In genomic region chr4:59002948-59003805, GRCm38 (mm10) we compare ENCODE assay signal across 8 mouse cellular contexts. TPM values are rescaled to one million over a fixed set of nuclear protein-coding genes. Genes with fewer than 3 reads are reported as not detected.
A peak's percentile ranks its signal among the peaks of the same experiment; 100 is the strongest.
DNase-seq lines count a peak whose midpoint lies in the region; ATAC-seq and TF ChIP-seq lines count a peak whose summit lies in the region.

TSS of gene Gm20503 (plus strand) at chr4:59003210.

- DNase-seq in B cell, adult 2 months = peak; percentile 94 to 95
- peak; percentile 96 for DNase-seq in brain, adult 2 months (ENCODE audit: low read depth, low spot score)
- peak; percentile 94 for DNase-seq in heart, embryonic 10.5 days (ENCODE audit: low spot score)
- peak; percentile 95 for DNase-seq in midbrain, postnatal 0 days (ENCODE audit: low spot score)
- DNase-seq in spleen, postnatal 10 days (ENCODE audit: low spot score in 2 of 2) = peak; percentile 86 to 94

- peak; percentile 99 for ATAC-seq in kidney, embryonic 15.5 days (replicated peaks; ENCODE audit: low FRiP score)
- ATAC-seq in limb, embryonic 15.5 days (ENCODE audit: insufficient number of reproducible peaks, low FRiP score, low TSS enrichment, low read depth) = peak; percentile 95
- ATAC-seq in midbrain, postnatal 0 days (ENCODE audit: low FRiP score) = peak; percentile 98

- peak within 1 kb of the TSS; percentile 24 for H3K27ac ChIP-seq in embryonic fibroblast, embryonic 13.5 days (ENCODE audit: insufficient read depth, low read length)
- H3K27ac ChIP-seq in heart, embryonic 10.5 days = peak within 1 kb of the TSS; percentile 97
- peak within 1 kb of the TSS; percentile 88 for H3K27ac ChIP-seq in kidney, embryonic 15.5 days
- peak within 1 kb of the TSS; percentile 92 for H3K27ac ChIP-seq in limb, embryonic 15.5 days
- H3K27ac ChIP-seq in midbrain, postnatal 0 days (ENCODE audit: low read depth, low read length) = peak within 1 kb of the TSS; percentile 86

- WGBS in heart, embryonic 10.5 days = under 1% methylated on average over 86 of the region's 89 CpGs
- under 1% methylated on average over 88 of the region's 89 CpGs for WGBS in kidney, embryonic 15.5 days
- under 1% methylated on average over 89 of the region's 89 CpGs for WGBS in limb, embryonic 15.5 days
- under 1% methylated on average over 70 of the region's 89 CpGs for WGBS in midbrain, postnatal 0 days

- TF ChIP-seq POLR2A in embryonic fibroblast, embryonic 13.5 days (IDR thresholded peaks at IDR 0.05; ENCODE audit: low read depth, low read length) = peak; percentile 86

- TF ChIP-seq CTCF in embryonic fibroblast, embryonic 13.5 days (IDR thresholded peaks at IDR 0.05; ENCODE audit: borderline replicate concordance, insufficient read depth, low read length) = no peak
- TF ChIP-seq CTCF in midbrain, postnatal 0 days (IDR thresholded peaks at IDR 0.05) = no peak

- H3K9me3 ChIP-seq in heart, embryonic 10.5 days = no peaks in the 10 kb centered on the region
- H3K9me3 ChIP-seq in kidney, embryonic 15.5 days (replicated peaks) = no peaks in the 10 kb centered on the region
- H3K9me3 ChIP-seq in limb, embryonic 15.5 days = no peaks in the 10 kb centered on the region
- no peaks in the 10 kb centered on the region for H3K9me3 ChIP-seq in midbrain, postnatal 0 days (ENCODE audit: low read length)

- H3K4me2 ChIP-seq in kidney, embryonic 15.5 days = peak within 1 kb of the TSS; percentile 88
- H3K4me2 ChIP-seq in limb, embryonic 15.5 days = peak within 1 kb of the TSS; percentile 81
- H3K4me2 ChIP-seq in midbrain, postnatal 0 days (ENCODE audit: low read depth, low read length, poor library complexity, severe bottlenecking) = peak within 1 kb of the TSS; percentile 64

- H3K4me1 ChIP-seq in embryonic fibroblast, embryonic 13.5 days (ENCODE audit: control insufficient read depth, insufficient read depth, low read length) = peaks cover 10% of the 10 kb centered on the region
- peaks cover 42% of the 10 kb centered on the region for H3K4me1 ChIP-seq in heart, embryonic 10.5 days
- peaks cover 48% of the 10 kb centered on the region for H3K4me1 ChIP-seq in kidney, embryonic 15.5 days
- H3K4me1 ChIP-seq in limb, embryonic 15.5 days = peaks cover 26% of the 10 kb centered on the region
- peaks cover 14% of the 10 kb centered on the region; the same call in 1 of the 2 replicates for H3K4me1 ChIP-seq in midbrain, postnatal 0 days (ENCODE audit: insufficient read depth, low read length)

- H3K36me3 ChIP-seq in heart, embryonic 10.5 days = no peaks in the 10 kb centered on the region
- no peaks in the 10 kb centered on the region for H3K36me3 ChIP-seq in kidney, embryonic 15.5 days
- H3K36me3 ChIP-seq in limb, embryonic 15.5 days = no peaks in the 10 kb centered on the region
- H3K36me3 ChIP-seq in midbrain, postnatal 0 days (ENCODE audit: insufficient read depth, low read length) = no peaks in the 10 kb centered on the region

- peak within 1 kb of the TSS; percentile 95 for H3K9ac ChIP-seq in kidney, embryonic 15.5 days
- H3K9ac ChIP-seq in limb, embryonic 15.5 days = peak within 1 kb of the TSS; percentile 96
- peak within 1 kb of the TSS; percentile 77 for H3K9ac ChIP-seq in midbrain, postnatal 0 days (replicated peaks; ENCODE audit: low read length, poor library complexity, severe bottlenecking)

- H3K4me3 ChIP-seq in embryonic fibroblast, embryonic 13.5 days (ENCODE audit: insufficient read depth, low read length) = peak within 1 kb of the TSS; percentile 85
- peak within 1 kb of the TSS; percentile 98 for H3K4me3 ChIP-seq in heart, embryonic 10.5 days
- H3K4me3 ChIP-seq in kidney, embryonic 15.5 days (replicated peaks) = peak within 1 kb of the TSS; percentile 99
- peak within 1 kb of the TSS; percentile 97 for H3K4me3 ChIP-seq in limb, embryonic 15.5 days
- H3K4me3 ChIP-seq in midbrain, postnatal 0 days (ENCODE audit: low read depth, low read length) = peak within 1 kb of the TSS; percentile 75

- no peaks in the 10 kb centered on the region for H3K27me3 ChIP-seq in heart, embryonic 10.5 days (ENCODE audit: insufficient read depth, poor library complexity, severe bottlenecking)
- H3K27me3 ChIP-seq in kidney, embryonic 15.5 days = no peaks in the 10 kb centered on the region
- H3K27me3 ChIP-seq in limb, embryonic 15.5 days = no peaks in the 10 kb centered on the region
- no peaks in the 10 kb centered on the region for H3K27me3 ChIP-seq in midbrain, postnatal 0 days (ENCODE audit: insufficient read depth, low read length)

RNA-seq across cellular contexts. Expression of gene Gm20503, which starts in this region (rescaled TPM):
- not detected in 2 replicates for polyA plus RNA-seq in embryonic fibroblast, embryonic 13.5 days (2011; ENCODE audit: insufficient read length, low read depth, missing spikeins)
- polyA plus RNA-seq in heart, embryonic 10.5 days (2016; fragmentation: Nextera tagmentation; extraction: Ambion mirVana) = 10.9 and 14.1 TPM in 2 replicates
- 14.4 and 15.2 TPM in 2 replicates for polyA plus RNA-seq in kidney, embryonic 15.5 days (2015; fragmentation: Nextera tagmentation; extraction: Ambion mirVana)
- polyA plus RNA-seq in limb, embryonic 15.5 days (2015; fragmentation: Nextera tagmentation; extraction: Ambion mirVana) = 17.7 and 19.6 TPM in 2 replicates
- not detected in 2 replicates for total RNA-seq in midbrain, postnatal 0 days (2014; rRNA removed)
- 8.2 and 14.1 TPM in 2 replicates for polyA plus RNA-seq in midbrain, postnatal 0 days (2015; fragmentation: Nextera tagmentation; extraction: Ambion mirVana)

Comparison
In these comparisons a context has a peak if more than half of its experiments do, and no peak if none do; other contexts are left out.
1. Peak in every context shown above with its lines: DNase-seq, ATAC-seq, H3K4me3 ChIP-seq and H3K27ac ChIP-seq.
2. H3K27ac ChIP-seq: peak in every context shown above with its lines; median percentile 97 in heart, embryonic 10.5 days; 92 in limb, embryonic 15.5 days; 88 in kidney, embryonic 15.5 days; 86 in midbrain, postnatal 0 days; 24 in embryonic fibroblast, embryonic 13.5 days.